Mouse (Mus musculus): ENCODE measurements around the gene Dock10. TPM values are rescaled to one million over a fixed set of nuclear protein-coding genes. Genes with fewer than 3 reads are reported as not detected.

The Dock10 gene
- polyA plus RNA-seq, 2 experiments = 8.2 to 9.1 TPM

GRCm38 (mm10) chr1:80614750-80615149, 143.6 kb downstream of the Dock10 start:
- Histone ChIP-seq H3K9ac (ENCODE audit: low read depth, low read length, severe bottlenecking) (no peak overlapping the region), H3K4me2 (replicated peaks; ENCODE audit: low read depth, low read length, severe bottlenecking) (no peak overlapping the region), H3K4me1 (ENCODE audit: control insufficient read depth, insufficient read depth, low read length) (no peaks in the 10 kb centered on the region; the same call in 1 of the 2 replicates), H3K36me3 (ENCODE audit: control insufficient read depth, insufficient read depth, low read length) (no peaks in the 10 kb centered on the region), H3K9me3 (ENCODE audit: control insufficient read depth, low read length) (no peaks in the 10 kb centered on the region), H3K27ac (replicated peaks; ENCODE audit: low read depth, low read length) (no peak overlapping the region), H3K4me3 (replicated peaks; ENCODE audit: low read length) (no peak overlapping the region), H3K27me3 (ENCODE audit: control insufficient read depth, insufficient read depth, low read length) (no peaks in the 10 kb centered on the region)
- DNase-seq (ENCODE audit: low spot score) = no peak
- TF ChIP-seq POLR2A (IDR thresholded peaks at IDR 0.05; ENCODE audit: borderline replicate concordance, extremely low read depth, insufficient read depth, insufficient read length) = no peak
- ATAC-seq (ENCODE audit: low FRiP score, low read depth) = no peak
- 94% methylated on average over 5 of the region's 5 CpGs for WGBS

DNA sequence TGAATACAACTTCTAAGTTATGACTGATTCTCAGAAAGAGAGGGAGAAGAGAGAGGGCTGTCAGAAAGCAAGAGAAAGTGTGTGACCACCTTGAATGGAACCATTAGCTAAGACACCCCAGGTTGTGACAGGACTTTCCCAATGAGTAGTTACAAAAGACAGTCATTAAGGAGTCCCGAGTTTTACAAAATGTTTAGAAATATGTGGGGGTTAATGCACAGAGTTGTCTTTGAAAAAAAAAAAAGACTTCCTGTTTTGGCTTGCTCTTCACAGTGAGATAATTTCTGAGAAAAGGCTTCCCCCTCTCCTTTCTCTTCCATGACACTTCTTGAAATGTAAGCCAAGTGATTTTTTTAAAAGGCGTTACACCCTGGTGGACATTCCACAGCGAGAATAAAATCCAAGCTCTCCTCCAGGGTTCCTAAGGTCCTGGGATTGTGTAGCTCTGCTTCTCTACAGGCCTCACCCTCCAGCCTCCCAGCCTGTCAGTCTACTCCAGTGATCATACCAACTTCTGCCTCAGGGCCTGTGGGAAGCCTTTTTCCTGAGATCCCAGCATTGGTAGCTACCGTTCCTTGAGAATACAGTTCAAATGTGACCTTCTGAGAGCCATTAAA, 144.8 kb downstream of the Dock10 start:
- 77% methylated on average over 4 of the region's 4 CpGs for WGBS
- Histone ChIP-seq H3K4me3 (replicated peaks; ENCODE audit: low read length) (no peak overlapping the region), H3K4me2 (replicated peaks; ENCODE audit: low read depth, low read length, severe bottlenecking) (no peak overlapping the region), H3K36me3 (ENCODE audit: control insufficient read depth, insufficient read depth, low read length) (no peaks in the 10 kb centered on the region), H3K9me3 (ENCODE audit: control insufficient read depth, low read length) (no peaks in the 10 kb centered on the region), H3K27me3 (ENCODE audit: control insufficient read depth, insufficient read depth, low read length) (no peaks in the 10 kb centered on the region), H3K4me1 (ENCODE audit: control insufficient read depth, insufficient read depth, low read length) (no peaks in the 10 kb centered on the region), H3K27ac (replicated peaks; ENCODE audit: low read depth, low read length) (no peak overlapping the region), H3K9ac (ENCODE audit: low read depth, low read length, severe bottlenecking) (no peak overlapping the region)
- ATAC-seq (ENCODE audit: low FRiP score, low read depth) (no peak), DNase-seq (ENCODE audit: low spot score) (no peak)
- no peak for TF ChIP-seq POLR2A (IDR thresholded peaks at IDR 0.05; ENCODE audit: borderline replicate concordance, extremely low read depth, insufficient read depth, insufficient read length)

GRCm38 (mm10) chr1:80607546-80607945, 150.8 kb downstream of the Dock10 start:
- Histone ChIP-seq H3K4me1 (ENCODE audit: control insufficient read depth, insufficient read depth, low read length) (no peaks in the 10 kb centered on the region), H3K9ac (ENCODE audit: low read depth, low read length, severe bottlenecking) (no peak overlapping the region), H3K36me3 (ENCODE audit: control insufficient read depth, insufficient read depth, low read length) (no peaks in the 10 kb centered on the region), H3K4me2 (replicated peaks; ENCODE audit: low read depth, low read length, severe bottlenecking) (no peak overlapping the region), H3K4me3 (replicated peaks; ENCODE audit: low read length) (no peak overlapping the region), H3K9me3 (ENCODE audit: control insufficient read depth, low read length) (no peaks in the 10 kb centered on the region), H3K27me3 (ENCODE audit: control insufficient read depth, insufficient read depth, low read length) (no peaks in the 10 kb centered on the region), H3K27ac (replicated peaks; ENCODE audit: low read depth, low read length) (no peak overlapping the region)
- no peak for TF ChIP-seq POLR2A (IDR thresholded peaks at IDR 0.05; ENCODE audit: borderline replicate concordance, extremely low read depth, insufficient read depth, insufficient read length)
- WGBS = 89% methylated on average over 4 of the region's 4 CpGs
- no peak for ATAC-seq (ENCODE audit: low FRiP score, low read depth)
- no peak for DNase-seq (ENCODE audit: low spot score)

DNA sequence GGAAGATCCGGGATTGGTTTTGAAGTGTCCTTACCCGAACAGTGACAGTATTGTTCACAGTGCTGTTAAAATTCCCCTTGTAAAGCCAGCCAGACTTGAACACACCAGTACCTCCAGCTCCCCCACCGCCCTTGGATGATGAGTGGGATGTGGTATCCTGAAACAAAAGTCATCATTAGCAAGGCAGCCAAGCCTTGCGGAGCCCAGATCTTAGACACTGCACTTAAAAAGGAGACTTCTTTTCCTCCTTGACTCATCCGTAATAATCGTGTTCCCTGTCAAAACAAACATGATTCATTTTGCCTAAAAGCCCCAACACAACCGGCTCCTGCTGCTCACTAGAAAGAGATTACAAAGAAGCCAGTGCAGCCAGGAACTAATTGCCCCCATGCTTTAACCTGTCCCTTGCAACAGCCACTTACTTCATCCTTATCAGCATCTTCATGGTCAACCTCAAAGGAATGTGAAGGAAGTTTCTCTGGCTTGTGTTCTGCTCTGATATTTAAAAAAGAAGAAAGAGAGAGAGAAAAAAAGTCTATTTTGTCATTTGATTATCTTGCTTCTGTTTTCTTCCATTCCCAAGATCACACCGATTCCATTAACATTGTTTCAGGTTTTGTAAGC, 152.1 kb downstream of the Dock10 start:
- Histone ChIP-seq H3K27me3 (ENCODE audit: control insufficient read depth, insufficient read depth, low read length) (no peaks in the 10 kb centered on the region), H3K27ac (replicated peaks; ENCODE audit: low read depth, low read length) (no peak overlapping the region), H3K36me3 (ENCODE audit: control insufficient read depth, insufficient read depth, low read length) (no peaks in the 10 kb centered on the region), H3K4me1 (ENCODE audit: control insufficient read depth, insufficient read depth, low read length) (no peaks in the 10 kb centered on the region), H3K4me2 (replicated peaks; ENCODE audit: low read depth, low read length, severe bottlenecking) (no peak overlapping the region), H3K9me3 (ENCODE audit: control insufficient read depth, low read length) (no peaks in the 10 kb centered on the region), H3K9ac (ENCODE audit: low read depth, low read length, severe bottlenecking) (no peak overlapping the region), H3K4me3 (replicated peaks; ENCODE audit: low read length) (no peak overlapping the region)
- 53% methylated on average over 8 of the region's 8 CpGs for WGBS
- DNase-seq (ENCODE audit: low spot score) (no peak), ATAC-seq (ENCODE audit: low FRiP score, low read depth) (no peak)
- TF ChIP-seq POLR2A (IDR thresholded peaks at IDR 0.05; ENCODE audit: borderline replicate concordance, extremely low read depth, insufficient read depth, insufficient read length) = no peak

GRCm38 (mm10) chr1:80604332-80604731, 154.0 kb downstream of the Dock10 start:
- Histone ChIP-seq H3K27ac (replicated peaks; ENCODE audit: low read depth, low read length) (no peak overlapping the region), H3K4me1 (ENCODE audit: control insufficient read depth, insufficient read depth, low read length) (no peaks in the 10 kb centered on the region), H3K9ac (ENCODE audit: low read depth, low read length, severe bottlenecking) (no peak overlapping the region), H3K36me3 (ENCODE audit: control insufficient read depth, insufficient read depth, low read length) (no peaks in the 10 kb centered on the region), H3K27me3 (ENCODE audit: control insufficient read depth, insufficient read depth, low read length) (no peaks in the 10 kb centered on the region), H3K4me2 (replicated peaks; ENCODE audit: low read depth, low read length, severe bottlenecking) (no peak overlapping the region), H3K9me3 (ENCODE audit: control insufficient read depth, low read length) (no peaks in the 10 kb centered on the region), H3K4me3 (replicated peaks; ENCODE audit: low read length) (no peak overlapping the region)
- DNase-seq (ENCODE audit: low spot score) (no peak), ATAC-seq (ENCODE audit: low FRiP score, low read depth) (no peak)
- TF ChIP-seq POLR2A (IDR thresholded peaks at IDR 0.05; ENCODE audit: borderline replicate concordance, extremely low read depth, insufficient read depth, insufficient read length) = no peak
- 70% methylated on average over 2 of the region's 2 CpGs for WGBS

Data from limb, embryonic 14.5 days (tissue).